Mouse (Mus musculus): ENCODE measurements around the gene Cacng4. TPM values are rescaled to one million over a fixed set of nuclear protein-coding genes. Genes with fewer than 3 reads are reported as not detected.

The Cacng4 gene
- total RNA-seq, 1 experiment, result 0.98 TPM

- no peaks in the 10 kb centered on the region for H3K4me1 ChIP-seq (ENCODE audit: control insufficient read depth in 2 of 2, insufficient read depth in 2 of 2, low read length in 2 of 2, poor library complexity in 1 of 2)
- H3K4me3 ChIP-seq (ENCODE audit: insufficient read depth in 1 of 2, low read depth in 1 of 2, low read length in 2 of 2, poor library complexity in 1 of 2, severe bottlenecking in 1 of 2), result no peak overlapping the region
- DNase-seq (ENCODE audit: low read depth, low spot score), result no peak
- in situ Hi-C loops (cut with MboI; ENCODE audit: low sequenced_read_pairs in 2 of 2, unreplicated experiment in 2 of 2), result no loop called here
- TF ChIP-seq ZNF384 (IDR thresholded peaks at IDR 0.05; ENCODE audit: low read depth, low read length) (no peak), HCFC1 (IDR thresholded peaks at IDR 0.05; ENCODE audit: borderline replicate concordance, insufficient read depth, low read length) (no peak), CHD2 (IDR thresholded peaks at IDR 0.05; ENCODE audit: low read depth, low read length) (no peak), ZC3H11A (IDR thresholded peaks at IDR 0.05; ENCODE audit: borderline replicate concordance, low read depth, low read length) (no peak), MAFK (IDR thresholded peaks at IDR 0.05; ENCODE audit: insufficient read depth, low read depth, low read length) (no peak)
- H3K27ac ChIP-seq (ENCODE audit: insufficient read depth, low read depth, low read length, poor library complexity, severe bottlenecking), result no peak overlapping the region
- H3K36me3 ChIP-seq (ENCODE audit: control insufficient read depth, insufficient read depth, low read length, poor library complexity, severe bottlenecking), result no peaks in the 10 kb centered on the region
- no peaks in the 10 kb centered on the region for H3K9me3 ChIP-seq (ENCODE audit: control insufficient read depth, insufficient read depth, low read depth, low read length)
- H3K9ac ChIP-seq (ENCODE audit: insufficient read depth, low read depth, low read length, poor library complexity, severe bottlenecking), result no peak overlapping the region
Measured at GRCm38 (mm10) chr11:107768361-107768760, 26.0 kb downstream of the Cacng4 start.

- DNase-seq (ENCODE audit: low read depth, low spot score), result no peak
- Histone ChIP-seq H3K4me3 (ENCODE audit: insufficient read depth in 1 of 2, low read depth in 1 of 2, low read length in 2 of 2, poor library complexity in 1 of 2, severe bottlenecking in 1 of 2) (no peak overlapping the region), H3K27ac (ENCODE audit: insufficient read depth, low read depth, low read length, poor library complexity, severe bottlenecking) (no peak overlapping the region), H3K9me3 (ENCODE audit: control insufficient read depth, insufficient read depth, low read depth, low read length) (no peaks in the 10 kb centered on the region), H3K4me1 (ENCODE audit: control insufficient read depth in 2 of 2, insufficient read depth in 2 of 2, low read length in 2 of 2, poor library complexity in 1 of 2) (no peaks in the 10 kb centered on the region), H3K9ac (ENCODE audit: insufficient read depth, low read depth, low read length, poor library complexity, severe bottlenecking) (no peak overlapping the region), H3K36me3 (ENCODE audit: control insufficient read depth, insufficient read depth, low read length, poor library complexity, severe bottlenecking) (no peaks in the 10 kb centered on the region)
- in situ Hi-C loops (cut with MboI; ENCODE audit: low sequenced_read_pairs in 2 of 2, unreplicated experiment in 2 of 2), result no loop called here
- no peak for TF ChIP-seq CHD2 (IDR thresholded peaks at IDR 0.05; ENCODE audit: low read depth, low read length)
- TF ChIP-seq ZNF384 (IDR thresholded peaks at IDR 0.05; ENCODE audit: low read depth, low read length), result no peak
- no peak for TF ChIP-seq MAFK (IDR thresholded peaks at IDR 0.05; ENCODE audit: insufficient read depth, low read depth, low read length)
- TF ChIP-seq HCFC1 (IDR thresholded peaks at IDR 0.05; ENCODE audit: borderline replicate concordance, insufficient read depth, low read length), result no peak
Measured at GRCm38 (mm10) chr11:107766932-107767331, 27.4 kb downstream of the Cacng4 start.

- Histone ChIP-seq H3K4me1 (ENCODE audit: control insufficient read depth in 2 of 2, insufficient read depth in 2 of 2, low read length in 2 of 2, poor library complexity in 1 of 2) (peaks cover 0 to 2% of the 10 kb centered on the region in 2 experiments; a peak in 1 of 4 replicates), H3K9ac (ENCODE audit: insufficient read depth, low read depth, low read length, poor library complexity, severe bottlenecking) (no peak overlapping the region), H3K27ac (ENCODE audit: insufficient read depth, low read depth, low read length, poor library complexity, severe bottlenecking) (no peak overlapping the region), H3K9me3 (ENCODE audit: control insufficient read depth, insufficient read depth, low read depth, low read length) (no peaks in the 10 kb centered on the region), H3K36me3 (ENCODE audit: control insufficient read depth, insufficient read depth, low read length, poor library complexity, severe bottlenecking) (no peaks in the 10 kb centered on the region), H3K4me3 (ENCODE audit: insufficient read depth in 1 of 2, low read depth in 1 of 2, low read length in 2 of 2, poor library complexity in 1 of 2, severe bottlenecking in 1 of 2) (no peak overlapping the region)
- TF ChIP-seq ZNF384 (IDR thresholded peaks at IDR 0.05; ENCODE audit: low read depth, low read length) (no peak), ZC3H11A (IDR thresholded peaks at IDR 0.05; ENCODE audit: borderline replicate concordance, low read depth, low read length) (no peak), MAFK (IDR thresholded peaks at IDR 0.05; ENCODE audit: insufficient read depth, low read depth, low read length) (no peak), CHD2 (IDR thresholded peaks at IDR 0.05; ENCODE audit: low read depth, low read length) (no peak), HCFC1 (IDR thresholded peaks at IDR 0.05; ENCODE audit: borderline replicate concordance, insufficient read depth, low read length) (no peak)
- no peak for DNase-seq (ENCODE audit: low read depth, low spot score)
- in situ Hi-C loops (cut with MboI; ENCODE audit: low sequenced_read_pairs in 2 of 2, unreplicated experiment in 2 of 2), result no loop called here
Measured at GRCm38 (mm10) chr11:107762688-107763460, 31.5 kb downstream of the Cacng4 start.

GRCm38 (mm10) chr11:107761790-107762500, 32.4 kb downstream of the Cacng4 start:
- TF ChIP-seq CHD2 (IDR thresholded peaks at IDR 0.05; ENCODE audit: low read depth, low read length), result no peak
- TF ChIP-seq HCFC1 (IDR thresholded peaks at IDR 0.05; ENCODE audit: borderline replicate concordance, insufficient read depth, low read length), result no peak
- TF ChIP-seq MAFK (IDR thresholded peaks at IDR 0.05; ENCODE audit: insufficient read depth, low read depth, low read length), result no peak
- TF ChIP-seq ZC3H11A (IDR thresholded peaks at IDR 0.05; ENCODE audit: borderline replicate concordance, low read depth, low read length), result no peak
- TF ChIP-seq ZNF384 (IDR thresholded peaks at IDR 0.05; ENCODE audit: low read depth, low read length), result no peak
- no peak for DNase-seq (ENCODE audit: low read depth, low spot score)
- no peak overlapping the region for H3K9ac ChIP-seq (ENCODE audit: insufficient read depth, low read depth, low read length, poor library complexity, severe bottlenecking)
- no peak overlapping the region for H3K4me3 ChIP-seq (ENCODE audit: insufficient read depth in 1 of 2, low read depth in 1 of 2, low read length in 2 of 2, poor library complexity in 1 of 2, severe bottlenecking in 1 of 2)
- H3K4me1 ChIP-seq (ENCODE audit: control insufficient read depth in 2 of 2, insufficient read depth in 2 of 2, low read length in 2 of 2, poor library complexity in 1 of 2), result peaks cover 0 to 2% of the 10 kb centered on the region in 2 experiments; a peak in 1 of 4 replicates
- H3K27ac ChIP-seq (ENCODE audit: insufficient read depth, low read depth, low read length, poor library complexity, severe bottlenecking), result no peak overlapping the region
- in situ Hi-C loops (cut with MboI; ENCODE audit: low sequenced_read_pairs in 2 of 2, unreplicated experiment in 2 of 2), result no loop called here
- no peaks in the 10 kb centered on the region for H3K36me3 ChIP-seq (ENCODE audit: control insufficient read depth, insufficient read depth, low read length, poor library complexity, severe bottlenecking)
- no peaks in the 10 kb centered on the region for H3K9me3 ChIP-seq (ENCODE audit: control insufficient read depth, insufficient read depth, low read depth, low read length)

All from ES-E14 (cell line).